7 mouse cellular contexts compared by ENCODE assay signal in genomic region chr8:64849091-64849896, GRCm38 (mm10). TPM values are rescaled to one million over a fixed set of nuclear protein-coding genes. Genes with fewer than 3 reads are reported as not detected.
DNase-seq lines count a peak whose midpoint lies in the region; ATAC-seq and TF ChIP-seq lines count a peak whose summit lies in the region.

No protein-coding gene starts in this region.

- no peaks in the 10 kb centered on the region for H3K9me3 ChIP-seq in lung, embryonic 16.5 days (ENCODE audit: control insufficient read depth, low read length)
- H3K9me3 ChIP-seq in embryonic facial prominence, embryonic 13.5 days, result no peaks in the 10 kb centered on the region
- no peaks in the 10 kb centered on the region for H3K9me3 ChIP-seq in midbrain, embryonic 13.5 days

- no peaks in the 10 kb centered on the region for H3K27me3 ChIP-seq in lung, embryonic 16.5 days (ENCODE audit: control insufficient read depth, insufficient read depth, low read depth, low read length)
- no peaks in the 10 kb centered on the region for H3K27me3 ChIP-seq in embryonic facial prominence, embryonic 13.5 days
- H3K27me3 ChIP-seq in midbrain, embryonic 13.5 days, result no peaks in the 10 kb centered on the region

- DNase-seq in lung, postnatal 14 days, result no peak
- DNase-seq in induced T-regulatory cell, adult 2 months (ENCODE audit: low read depth), result peak; percentile 44
- peak; percentile 65 for DNase-seq in thymus, postnatal 25 days

- H3K4me1 ChIP-seq in lung, embryonic 16.5 days (replicated peaks; ENCODE audit: control insufficient read depth, insufficient read depth, low read length), result peaks cover 14% of the 10 kb centered on the region
- 0 out of 2 replicates have a peak, but pooled peaks cover 1% of the 10 kb centered on the region for H3K4me1 ChIP-seq in bone marrow, adult 2 months (ENCODE audit: control insufficient read depth, insufficient read depth, low read length)
- H3K4me1 ChIP-seq in embryonic facial prominence, embryonic 13.5 days, result peaks cover 21% of the 10 kb centered on the region
- H3K4me1 ChIP-seq in midbrain, embryonic 13.5 days (replicated peaks), result peaks cover 33% of the 10 kb centered on the region

- peak overlapping the region; percentile 91 for H3K4me3 ChIP-seq in lung, embryonic 16.5 days (ENCODE audit: low read length)
- peak overlapping the region; percentile 57 for H3K4me3 ChIP-seq in bone marrow, adult 2 months (replicated peaks; ENCODE audit: control insufficient read depth, low read depth, low read length)
- H3K4me3 ChIP-seq in embryonic facial prominence, embryonic 13.5 days, result peak overlapping the region; percentile 91
- peak overlapping the region; percentile 92 for H3K4me3 ChIP-seq in midbrain, embryonic 13.5 days (replicated peaks)

- ATAC-seq in lung, embryonic 16.5 days (ENCODE audit: low read depth), result peak; percentile 85
- peak; percentile 74 for ATAC-seq in embryonic facial prominence, embryonic 13.5 days (ENCODE audit: insufficient number of reproducible peaks, insufficient read depth, low FRiP score, low TSS enrichment, low read depth)
- peak; percentile 92 for ATAC-seq in midbrain, embryonic 13.5 days

- WGBS in lung, embryonic 16.5 days, result under 1% methylated on average over 68 of the region's 100 CpGs
- under 1% methylated on average over 63 of the region's 100 CpGs for WGBS in bone marrow, adult 2 months
- under 1% methylated on average over 41 of the region's 100 CpGs for WGBS in embryonic facial prominence, embryonic 13.5 days
- WGBS in midbrain, embryonic 13.5 days, result under 1% methylated on average over 93 of the region's 100 CpGs

- H3K36me3 ChIP-seq in lung, embryonic 16.5 days (ENCODE audit: control insufficient read depth, insufficient read depth, low read length), result no peaks in the 10 kb centered on the region
- no peaks in the 10 kb centered on the region for H3K36me3 ChIP-seq in embryonic facial prominence, embryonic 13.5 days
- H3K36me3 ChIP-seq in midbrain, embryonic 13.5 days, result no peaks in the 10 kb centered on the region

- peak overlapping the region; percentile 87 for H3K9ac ChIP-seq in lung, embryonic 16.5 days (ENCODE audit: low read length)
- peak overlapping the region; percentile 87 for H3K9ac ChIP-seq in embryonic facial prominence, embryonic 13.5 days
- peak overlapping the region; percentile 95 for H3K9ac ChIP-seq in midbrain, embryonic 13.5 days (replicated peaks)

- TF ChIP-seq CTCF in bone marrow, adult 2 months (IDR thresholded peaks at IDR 0.05; ENCODE audit: control insufficient read depth, insufficient read depth, low read length), result no peak

- H3K27ac ChIP-seq in lung, embryonic 16.5 days (ENCODE audit: low read length), result peak overlapping the region; percentile 36; the same call in 1 of the 2 replicates
- peak overlapping the region; percentile 49; the same call in 1 of the 2 replicates for H3K27ac ChIP-seq in bone marrow, adult 2 months (ENCODE audit: control insufficient read depth, insufficient read depth, low read depth, low read length, poor library complexity)
- peak overlapping the region; percentile 62 for H3K27ac ChIP-seq in embryonic facial prominence, embryonic 13.5 days
- H3K27ac ChIP-seq in midbrain, embryonic 13.5 days, result peak overlapping the region; percentile 95

- no peak for TF ChIP-seq POLR2A in bone marrow, adult 2 months (IDR thresholded peaks at IDR 0.05; ENCODE audit: borderline replicate concordance, control insufficient read depth, low read depth, low read length)

- H3K4me2 ChIP-seq in lung, embryonic 16.5 days (ENCODE audit: low read depth, low read length), result peak overlapping the region; percentile 74
- peak overlapping the region; percentile 88 for H3K4me2 ChIP-seq in embryonic facial prominence, embryonic 13.5 days
- peak overlapping the region; percentile 79 for H3K4me2 ChIP-seq in midbrain, embryonic 13.5 days (replicated peaks)

RNA-seq across cellular contexts. Expression of gene Klhl2, which starts 0.5 kb away (rescaled TPM):
- 3.9 and 4.2 TPM in 2 replicates for polyA plus RNA-seq in lung, embryonic 16.5 days (2015; fragmentation: Nextera tagmentation; extraction: Ambion mirVana)
- 1.8 and 6.2 TPM in 2 replicates for polyA plus RNA-seq in bone marrow, adult 2 months (2011; ENCODE audit: insufficient read depth, insufficient read length, low replicate concordance, missing spikeins)
- polyA plus RNA-seq in embryonic facial prominence, embryonic 13.5 days (2015; fragmentation: Nextera tagmentation; extraction: Ambion mirVana), result 5.0 and 11.8 TPM in 2 replicates
- polyA plus RNA-seq in midbrain, embryonic 13.5 days (2015; fragmentation: Nextera tagmentation; extraction: Ambion mirVana), result 17.2 and 20.7 TPM in 2 replicates

Comparison
In these comparisons a context has a peak if more than half of its experiments do, and no peak if none do; other contexts are left out.
1. H3K27ac ChIP-seq: peak in every context shown above with its lines; median percentile 95 in midbrain, embryonic 13.5 days; 62 in embryonic facial prominence, embryonic 13.5 days; 49 in bone marrow, adult 2 months; 36 in lung, embryonic 16.5 days.